Mouse (Mus musculus): ENCODE measurements around the gene Atxn7l3.

- no peak for TF ChIP-seq CTCF (IDR thresholded peaks at IDR 0.05)
- TF ChIP-seq EP300 (IDR thresholded peaks at IDR 0.05; ENCODE audit: insufficient read depth, low read depth, low read length), result no peak
Observed at GRCm38 (mm10) chr11:102331806-102332205, 35.4 kb upstream of the Atxn7l3 start.

Measured in heart, adult 2 months (tissue).